Mouse (Mus musculus) bone marrow, adult 2 months (tissue): ENCODE data around the gene Smim24.
A peak's percentile ranks its signal among the peaks of the same experiment; 100 is the strongest.

Experiments used
- CTCF ChIP-seq: fragments of 200-500 bp; IDR thresholded peaks from 2 replicates; pipeline ENCODE4 v1.5.1; 2011; ENCODE audit warnings: low read length, control low read depth; ENCODE audit not compliant: control insufficient read depth, insufficient read depth
- POLR2A ChIP-seq: fragments of 200-500 bp; IDR thresholded peaks from 2 replicates; pipeline ENCODE4 v1.6.1; 2011; ENCODE audit warnings: low read depth, mild to moderate bottlenecking, control low read depth, low read length, borderline replicate concordance; ENCODE audit not compliant: control insufficient read depth

DNA sequence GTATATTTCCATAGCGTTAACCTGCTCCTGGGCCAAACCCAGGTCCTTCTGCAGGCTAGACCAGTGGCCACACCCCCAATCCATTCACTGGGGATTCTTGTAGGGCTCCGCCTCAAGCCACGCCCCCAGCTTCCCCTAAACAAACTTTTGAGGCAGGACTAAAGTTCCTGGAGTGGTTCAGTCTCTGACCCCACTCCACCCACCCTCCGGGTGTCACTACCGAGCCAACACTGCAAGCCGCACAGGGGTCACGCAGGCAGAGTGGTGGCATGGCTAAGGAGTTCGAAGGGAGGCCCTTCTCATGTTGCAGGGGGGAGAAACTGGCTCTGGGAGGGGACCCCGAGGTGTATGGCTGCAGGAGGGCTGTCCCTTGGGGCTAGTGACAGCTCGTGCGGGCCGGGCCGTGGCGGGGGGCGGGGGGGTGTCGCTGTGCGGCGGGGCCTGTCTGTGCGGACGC lies 36.8 kb downstream of the Smim24 start:
- no peak for TF ChIP-seq CTCF
- peak; percentile 69; the same call in 1 of the 2 replicates for TF ChIP-seq POLR2A
